Mouse (Mus musculus): Measurements from ENCODE around the gene Trpm7.

DNA sequence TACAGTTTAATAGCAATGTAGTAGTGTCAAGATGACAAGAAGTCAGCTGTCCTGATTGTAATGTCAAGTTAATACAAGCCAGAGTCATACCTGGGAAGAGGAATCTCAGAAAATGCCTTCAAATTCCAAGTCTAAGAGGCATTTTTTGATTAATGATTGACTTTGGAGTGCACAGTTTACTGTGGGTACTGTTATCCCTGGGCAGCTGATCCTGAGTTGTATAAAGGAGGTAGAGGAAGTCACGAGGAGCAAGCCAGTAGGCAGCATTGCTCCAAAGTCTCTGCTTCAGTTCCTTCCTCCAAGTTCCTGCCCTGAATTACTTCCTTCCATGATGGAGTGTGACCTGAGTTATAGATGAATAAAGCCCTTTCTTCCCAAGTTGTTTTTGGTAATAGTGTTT lies 9.7 kb downstream of the Trpm7 start:
- no peak for TF ChIP-seq MYOD1 (IDR thresholded peaks at IDR 0.05; ENCODE audit: control insufficient read depth in 1 of 3, insufficient read length in 2 of 3, low read depth in 2 of 3)
- no peak for TF ChIP-seq TCF12 (IDR thresholded peaks at IDR 0.05; ENCODE audit: insufficient read depth, poor library complexity, severe bottlenecking)
- no peak for TF ChIP-seq POLR2A (IDR thresholded peaks at IDR 0.05; ENCODE audit: insufficient read length, low read depth)
- TF ChIP-seq TCF3 (IDR thresholded peaks at IDR 0.05; ENCODE audit: insufficient read length, low read depth): no peak
- TF ChIP-seq REST (IDR thresholded peaks at IDR 0.05; ENCODE audit: insufficient read depth, insufficient read length): no peak
- no peak for TF ChIP-seq MYOG (IDR thresholded peaks at IDR 0.05; ENCODE audit: control insufficient read depth in 1 of 3, insufficient read depth in 1 of 3, insufficient read length in 2 of 3, low read depth in 2 of 3)
- TF ChIP-seq E2F4 (IDR thresholded peaks at IDR 0.05; ENCODE audit: insufficient read depth): no peak
- no peak for TF ChIP-seq POLR2AphosphoS2 (IDR thresholded peaks at IDR 0.05; ENCODE audit: insufficient read length, low read depth)
- TF ChIP-seq USF1 (IDR thresholded peaks at IDR 0.05; ENCODE audit: low read depth): no peak
- no peak for TF ChIP-seq MAX (IDR thresholded peaks at IDR 0.05; ENCODE audit: low read depth)

Data from myocyte (in vitro differentiated cells).